12 mouse cellular contexts compared by ENCODE assay signal in genomic region chr10:122748361-122748951, GRCm38 (mm10).
DNase-seq lines count a peak whose midpoint lies in the region; ATAC-seq lines count a peak whose summit lies in the region.
"Had no signal": no experiment of that assay in that cellular context is flagged by ENCODE, and none has a peak within 500 bp of the region (broad histone marks: within the 10 kb centered on the region; RNA-seq: fewer than 3 reads in every experiment).

No protein-coding gene starts in this region.

- H3K27ac ChIP-seq in hindbrain, embryonic 15.5 days (replicated peaks) = no peak overlapping the region
- no peak overlapping the region for H3K27ac ChIP-seq in hindbrain, embryonic 12.5 days
- H3K27ac ChIP-seq: layer of hippocampus, adult 2 months; limb, embryonic 13.5 days had no signal

- no peak overlapping the region for H3K9ac ChIP-seq in hindbrain, embryonic 15.5 days
- H3K9ac ChIP-seq in hindbrain, embryonic 12.5 days = no peak overlapping the region
- H3K9ac ChIP-seq: limb, embryonic 13.5 days had no signal

- ATAC-seq in hindbrain, embryonic 15.5 days (ENCODE audit: low FRiP score, low read depth) = peak; percentile 74
- no peak for ATAC-seq in hindbrain, embryonic 12.5 days (ENCODE audit: low FRiP score)
- ATAC-seq in CD4-positive, CD25-positive, alpha-beta regulatory T cell, adult 4 months = peak; percentile 57

- H3K4me1 ChIP-seq in hindbrain, embryonic 15.5 days (replicated peaks) = peaks cover 8% of the 10 kb centered on the region
- peaks cover 6% of the 10 kb centered on the region for H3K4me1 ChIP-seq in hindbrain, embryonic 12.5 days

- H3K4me3 ChIP-seq in hindbrain, embryonic 15.5 days = no peak overlapping the region
- H3K4me3 ChIP-seq in hindbrain, embryonic 12.5 days = no peak overlapping the region
- H3K4me3 ChIP-seq: layer of hippocampus, adult 2 months; limb, embryonic 13.5 days had no signal

- 0 out of 2 replicates have a peak, but pooled peaks cover 4% of the 10 kb centered on the region for H3K9me3 ChIP-seq in hindbrain, embryonic 15.5 days
- H3K9me3 ChIP-seq in hindbrain, embryonic 12.5 days (replicated peaks) = no peaks in the 10 kb centered on the region

- no peaks in the 10 kb centered on the region for H3K27me3 ChIP-seq in hindbrain, embryonic 15.5 days
- H3K27me3 ChIP-seq in hindbrain, embryonic 12.5 days = no peaks in the 10 kb centered on the region
- H3K27me3 ChIP-seq: limb, embryonic 13.5 days had no signal

- no peaks in the 10 kb centered on the region for H3K36me3 ChIP-seq in hindbrain, embryonic 15.5 days
- no peaks in the 10 kb centered on the region for H3K36me3 ChIP-seq in hindbrain, embryonic 12.5 days
- H3K36me3 ChIP-seq: limb, embryonic 13.5 days had no signal

- WGBS in hindbrain, embryonic 15.5 days = 74% methylated on average over 4 of the region's 4 CpGs
- WGBS in hindbrain, embryonic 12.5 days = 91% methylated on average over 4 of the region's 4 CpGs

- peak; percentile 20 to 23 for DNase-seq in adrenal gland, postnatal 36 days
- DNase-seq in cerebellum, postnatal 25 days = peak; percentile 76 to 84
- no peak for DNase-seq in layer of hippocampus, adult 9-11 months
- no peak for DNase-seq in embryo, embryonic 11 days
- DNase-seq in left cerebral cortex, adult 11 months (ENCODE audit: low spot score) = no peak
- DNase-seq: gastrocnemius, postnatal 10 days; heart, postnatal 36 days had no signal

- H3K4me2 ChIP-seq in hindbrain, embryonic 15.5 days = no peak overlapping the region
- H3K4me2 ChIP-seq in hindbrain, embryonic 12.5 days (replicated peaks) = no peak overlapping the region
- H3K4me2 ChIP-seq: limb, embryonic 13.5 days had no signal

Comparison
In these comparisons a context has a peak if more than half of its experiments do, and no peak if none do; other contexts are left out.
1. DNase-seq: peak in adrenal gland, postnatal 36 days (2 of 2) and cerebellum, postnatal 25 days (2 of 2); none in layer of hippocampus, adult 9-11 months (single experiment), embryo, embryonic 11 days (single experiment) and left cerebral cortex, adult 11 months (single experiment).